Mouse (Mus musculus) lung, embryonic 14.5 days (tissue): ENCODE results near the gene Slc29a2. TPM values are rescaled to one million over a fixed set of nuclear protein-coding genes. Genes with fewer than 3 reads are reported as not detected.
A peak's percentile ranks its signal among the peaks of the same experiment; 100 is the strongest.

Experiments used
- ATAC-seq: fragments of 200-750 bp; cut with Nextera tagmentation; 2 replicates; pipeline ENCODE4 v1.8.0; 2017; ENCODE audit warnings: mild to moderate bottlenecking, moderate TSS enrichment, moderate library complexity; ENCODE audit not compliant: insufficient read depth
- DNase-seq: peaks from one replicate; pipeline ENCODE4 v3.0.0-alpha.2; 2015
- H3K27ac ChIP-seq: fragments of 300-500 bp; sonication (generic); 2 replicates; pipeline ENCODE4 v1.5.1; 2014; ENCODE audit warnings: low read depth, mild to moderate bottlenecking, moderate library complexity
- H3K27me3 ChIP-seq: fragments of 300-500 bp; sonication (generic); 2 replicates; pipeline ENCODE4 v1.6.1; 2014; ENCODE audit warnings: low read length, control low read depth; ENCODE audit not compliant: insufficient read depth
- H3K36me3 ChIP-seq: fragments of 300-500 bp; sonication (generic); 2 replicates; pipeline ENCODE4 v1.6.1; 2014; ENCODE audit warnings: control low read depth; ENCODE audit not compliant: insufficient read depth
- H3K4me1 ChIP-seq: fragments of 300-500 bp; sonication (generic); 2 replicates; pipeline ENCODE4 v1.6.1; 2014; ENCODE audit warnings: antibody characterized with exemption, control low read depth; ENCODE audit not compliant: insufficient read depth
- H3K4me2 ChIP-seq: fragments of 300-500 bp; sonication (generic); 2 replicates; pipeline ENCODE4 v1.6.1; 2014; ENCODE audit warnings: mild to moderate bottlenecking
- H3K4me3 ChIP-seq: fragments of 300-500 bp; sonication (generic); 2 replicates; pipeline ENCODE4 v1.5.1; 2014; ENCODE audit warnings: low read depth, low read length
- H3K9ac ChIP-seq: fragments of 300-500 bp; sonication (generic); 2 replicates; pipeline ENCODE4 v1.6.1; 2014
- H3K9me3 ChIP-seq: fragments of 300-500 bp; sonication (generic); 2 replicates; pipeline ENCODE4 v1.6.1; 2016; ENCODE audit warnings: low read depth, low read length, control low read depth
- CTCF ChIP-seq: IDR thresholded peaks from 2 replicates; pipeline ENCODE4 v1.5.1; 2016; ENCODE audit warnings: antibody characterized with exemption, low read depth
- WGBS: fragments of 180-500 bp; shearing (Covaris S2); extraction: QIAGEN DNeasy Blood & Tissue Kit; methylation state at CpG from one replicate; pipeline ENCODE4 v1.1.7; 2014; 5-methylcytosine and 5-hydroxymethylcytosine counted together
- polyA plus RNA-seq: library from polyadenylated mRNA; unstranded; fragments of >200 nt; fragmentation: Nextera tagmentation; extraction: Ambion mirVana; gene quantifications from 2 replicates; pipeline ENCODE4 v1.2.1, GENCODE M21; 2014

Slc29a2 gene
- polyA plus RNA-seq, 1 experiment from 2014 or later, result 3.4 TPM

- H3K4me1 ChIP-seq, result peaks cover 14% of the 10 kb centered on the region
- 0 out of 2 replicates have a peak, but pooled peaks have one; percentile 4 for ATAC-seq
Observed at GRCm38 (mm10) chr19:5041588-5041987, 17.9 kb downstream of the Slc29a2 start.

DNA sequence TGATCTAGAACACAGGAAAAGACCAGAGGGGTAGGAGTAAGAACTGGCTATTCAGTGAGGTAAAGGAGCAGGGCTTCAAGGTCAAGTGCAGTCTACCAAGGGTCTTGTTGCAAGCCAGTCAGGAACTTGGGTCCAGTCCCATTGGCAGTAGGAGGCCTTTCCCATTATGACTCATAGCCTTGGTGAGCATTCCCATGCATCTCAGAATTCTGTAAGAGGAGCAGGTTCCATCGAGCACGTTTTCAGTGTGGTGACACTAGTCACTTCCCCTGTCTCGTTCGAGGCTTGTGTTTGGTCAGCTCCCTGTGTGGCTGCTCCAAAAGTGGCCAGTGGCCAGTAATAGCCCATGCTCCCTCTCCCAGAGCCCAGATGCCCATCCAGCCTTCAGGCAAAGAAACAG is 21.9 kb downstream of the Slc29a2 start:
- no peak overlapping the region for H3K9ac ChIP-seq
- H3K36me3 ChIP-seq, result peaks cover 44% of the 10 kb centered on the region

More at GRCm38 (mm10) chr19:5041588-5041987, 17.9 kb downstream of the Slc29a2 start:
- H3K36me3 ChIP-seq, result peaks cover 18% of the 10 kb centered on the region; the same call in 1 of the 2 replicates
- H3K27me3 ChIP-seq, result no peaks in the 10 kb centered on the region
- peak overlapping the region; percentile 96 for H3K4me2 ChIP-seq
- DNase-seq, result no peak
- WGBS, result 1% methylated on average over 16 of the region's 16 CpGs
- H3K27ac ChIP-seq, result peak overlapping the region; percentile 65
- TF ChIP-seq CTCF, result no peak
- peak overlapping the region; percentile 78 for H3K9ac ChIP-seq
- no peaks in the 10 kb centered on the region for H3K9me3 ChIP-seq
- peak overlapping the region; percentile 85 for H3K4me3 ChIP-seq

GRCm38 (mm10) chr19:5048138-5049056 is 24.7 kb downstream of the Slc29a2 start:
- no peak for ATAC-seq
- Histone ChIP-seq H3K36me3 (peaks cover 43% of the 10 kb centered on the region), H3K4me2 (no peak overlapping the region), H3K27me3 (peaks cover 19% of the 10 kb centered on the region), H3K9me3 (no peaks in the 10 kb centered on the region), H3K9ac (no peak overlapping the region), H3K27ac (no peak overlapping the region), H3K4me3 (no peak overlapping the region), H3K4me1 (no peaks in the 10 kb centered on the region)
- no peak for DNase-seq
- no peak for TF ChIP-seq CTCF
- WGBS, result 78% methylated on average over 14 of the region's 14 CpGs

More for the DNA sequence above, 21.9 kb downstream of the Slc29a2 start:
- Histone ChIP-seq H3K4me2 (no peak overlapping the region), H3K4me1 (peaks cover 6% of the 10 kb centered on the region; the same call in 1 of the 2 replicates), H3K27me3 (no peaks in the 10 kb centered on the region), H3K9me3 (no peaks in the 10 kb centered on the region), H3K4me3 (no peak overlapping the region), H3K27ac (no peak overlapping the region)
- DNase-seq (no peak), ATAC-seq (no peak)
- WGBS, result 86% methylated on average over 4 of the region's 4 CpGs
- TF ChIP-seq CTCF, result no peak

- 79% methylated on average over 6 of the region's 6 CpGs for WGBS
- no peak for TF ChIP-seq CTCF
- peaks cover 41% of the 10 kb centered on the region for H3K36me3 ChIP-seq
- no peaks in the 10 kb centered on the region for H3K4me1 ChIP-seq
- H3K4me2 ChIP-seq, result no peak overlapping the region
- peaks cover 19% of the 10 kb centered on the region for H3K27me3 ChIP-seq
- DNase-seq (no peak), ATAC-seq (no peak)
- no peak overlapping the region for H3K9ac ChIP-seq
- no peaks in the 10 kb centered on the region for H3K9me3 ChIP-seq
- H3K27ac ChIP-seq, result no peak overlapping the region
- H3K4me3 ChIP-seq, result no peak overlapping the region
Observed at GRCm38 (mm10) chr19:5049325-5049724, 25.7 kb downstream of the Slc29a2 start.

- WGBS, result 16% methylated on average over 14 of the region's 14 CpGs
- peak within 1 kb of the TSS; percentile 46; the same call in 1 of the 2 replicates for H3K27ac ChIP-seq
- DNase-seq (peak; percentile 77), ATAC-seq (peak; percentile 69)
- H3K27me3 ChIP-seq, result peaks cover 19% of the 10 kb centered on the region
- peak within 1 kb of the TSS; percentile 48; the same call in 1 of the 2 replicates for H3K9ac ChIP-seq
- no peaks in the 10 kb centered on the region for H3K9me3 ChIP-seq
- peak; percentile 54 for TF ChIP-seq CTCF
- H3K36me3 ChIP-seq, result peaks cover 41% of the 10 kb centered on the region
- peak within 1 kb of the TSS; percentile 56 for H3K4me2 ChIP-seq
- H3K4me1 ChIP-seq, result no peaks in the 10 kb centered on the region
- peak within 1 kb of the TSS; percentile 31 for H3K4me3 ChIP-seq
Observed at GRCm38 (mm10) chr19:5050047-5050905, 26.6 kb downstream of the Slc29a2 start, which contains the start of gene Rin1. Rin1 (plus strand) TSS chr19:5050481.

DNA sequence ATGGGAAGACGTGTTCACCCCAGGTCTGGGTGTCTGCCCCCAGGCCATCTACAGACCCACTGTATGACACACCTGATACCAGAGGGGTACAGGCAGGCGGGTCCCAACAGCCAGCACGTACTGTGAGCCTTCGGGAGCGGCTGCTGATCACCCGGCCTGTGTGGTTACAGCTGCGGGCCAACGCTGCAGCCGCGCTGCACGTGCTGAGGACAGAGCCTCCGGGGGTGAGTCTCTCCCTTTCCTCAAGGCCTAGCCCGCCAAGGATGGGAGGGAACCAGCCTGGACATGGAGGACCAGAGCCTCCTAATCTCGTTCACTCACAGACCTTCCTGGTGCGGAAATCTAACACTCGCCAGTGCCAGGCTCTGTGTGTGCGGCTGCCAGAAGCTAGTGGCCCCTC is 27.4 kb downstream of the Slc29a2 start:
- Histone ChIP-seq H3K9ac (peak overlapping the region; percentile 48; the same call in 1 of the 2 replicates), H3K4me3 (peak overlapping the region; percentile 31), H3K27me3 (peaks cover 19% of the 10 kb centered on the region), H3K9me3 (no peaks in the 10 kb centered on the region), H3K27ac (peak overlapping the region; percentile 46; the same call in 1 of the 2 replicates), H3K36me3 (peaks cover 35% of the 10 kb centered on the region), H3K4me2 (peak overlapping the region; percentile 56), H3K4me1 (no peaks in the 10 kb centered on the region)
- no peak for TF ChIP-seq CTCF
- WGBS, result 6% methylated on average over 17 of the region's 17 CpGs
- ATAC-seq (peak; percentile 44; the same call in 1 of the 2 replicates), DNase-seq (peak; percentile 44)
